Mouse (Mus musculus): ENCODE results near the gene Ankrd27.

The Ankrd27 gene

GRCm38 (mm10) chr7:35646317-35647081 lies 60.5 kb downstream of the Ankrd27 start:
- peak in 1 of 2 experiments; percentile 27 for DNase-seq

DNA sequence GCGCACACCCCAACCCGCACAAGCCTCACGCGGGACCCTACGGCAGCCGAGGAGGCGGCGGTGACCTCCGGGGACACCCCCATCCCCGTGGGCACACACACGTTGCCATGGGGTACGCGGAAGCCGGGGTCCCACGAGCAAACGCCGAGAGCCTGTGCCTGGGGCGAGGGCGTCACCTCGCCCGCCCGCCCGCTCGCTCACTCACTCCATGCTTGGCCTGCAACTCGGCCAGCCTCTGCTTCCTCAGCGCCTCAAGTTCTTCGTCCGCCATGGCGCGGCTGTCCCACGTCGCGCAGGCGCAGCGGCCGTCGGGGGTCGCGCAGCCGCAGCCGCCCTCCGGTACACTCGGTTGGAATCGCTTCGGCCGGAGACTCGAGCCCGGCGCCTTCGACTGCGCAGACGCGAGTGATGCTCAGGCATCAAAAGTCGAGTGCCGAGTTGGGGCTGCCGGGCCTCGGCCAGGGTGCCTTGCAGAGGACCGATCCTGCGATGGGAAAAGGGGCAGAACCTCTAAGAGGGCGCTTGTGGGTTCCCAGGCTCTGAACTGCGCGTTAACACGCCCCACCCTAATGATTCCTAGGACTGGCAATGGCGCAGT lies 61.2 kb downstream of the Ankrd27 start, which contains the start of gene Pdcd5:
Gene Pdcd5, minus strand, starts transcription at position 421 of the 598 bp plus-strand sequence.
- peak; percentile 98 to 99 for DNase-seq

DNA sequence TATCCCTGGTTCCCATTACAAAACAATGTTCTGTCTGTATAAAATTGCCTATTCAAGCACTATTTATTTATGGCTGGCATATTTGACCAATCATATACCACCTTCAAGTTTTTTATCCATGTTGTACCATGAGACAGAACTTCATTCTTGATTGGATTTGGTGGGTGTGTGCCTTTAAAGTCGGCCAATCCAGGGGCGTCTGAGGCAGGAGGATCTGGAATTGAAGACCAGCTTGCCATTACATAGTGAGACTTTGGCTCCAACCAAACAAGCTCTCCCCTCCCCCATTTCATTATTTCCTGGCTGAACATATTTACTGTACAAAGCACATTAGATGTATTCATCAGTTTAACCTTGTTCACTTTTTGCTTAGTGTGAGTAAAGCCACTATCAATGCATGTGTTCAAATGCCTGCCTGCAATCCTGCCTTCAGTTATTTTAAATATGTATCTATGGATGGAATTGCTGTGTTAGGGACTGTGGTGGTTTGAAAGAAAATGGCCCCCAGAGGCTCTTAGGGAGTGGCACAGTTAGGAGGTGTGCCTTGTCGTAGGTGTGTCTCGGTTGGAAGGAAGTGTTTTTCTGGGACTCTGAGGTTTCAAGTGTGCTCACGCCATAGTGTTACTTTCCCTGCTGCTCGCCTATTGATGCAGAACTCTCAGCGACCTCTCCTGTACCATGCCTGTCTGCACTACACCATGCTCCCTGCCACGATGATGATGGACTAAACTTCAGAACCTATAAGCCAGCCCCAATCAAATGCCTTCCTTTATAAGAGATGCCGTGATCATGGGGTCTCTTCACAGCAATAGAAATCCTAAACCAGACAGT lies 62.4 kb downstream of the Ankrd27 start:
- no peak for DNase-seq

DNA sequence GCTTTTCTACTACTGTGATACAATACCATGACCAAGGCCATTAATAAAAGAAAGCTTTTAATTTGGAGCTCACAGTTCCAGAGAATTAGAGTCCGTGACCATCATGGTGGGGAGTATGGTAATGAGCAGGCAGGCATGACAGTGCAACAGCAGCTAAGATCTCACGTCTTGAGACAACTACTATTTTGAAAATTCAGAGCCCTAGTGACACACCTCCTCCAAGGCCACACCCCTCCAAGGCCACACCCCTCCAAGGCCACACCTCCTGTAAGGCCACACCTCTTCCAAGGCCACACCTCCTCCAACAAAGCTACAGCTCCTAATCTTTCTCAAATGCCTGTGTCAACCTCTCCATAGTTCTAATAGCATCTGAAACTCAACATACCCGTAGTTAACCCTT lies 63.0 kb downstream of the Ankrd27 start:
- peak; percentile 74 to 78 for DNase-seq

DNA sequence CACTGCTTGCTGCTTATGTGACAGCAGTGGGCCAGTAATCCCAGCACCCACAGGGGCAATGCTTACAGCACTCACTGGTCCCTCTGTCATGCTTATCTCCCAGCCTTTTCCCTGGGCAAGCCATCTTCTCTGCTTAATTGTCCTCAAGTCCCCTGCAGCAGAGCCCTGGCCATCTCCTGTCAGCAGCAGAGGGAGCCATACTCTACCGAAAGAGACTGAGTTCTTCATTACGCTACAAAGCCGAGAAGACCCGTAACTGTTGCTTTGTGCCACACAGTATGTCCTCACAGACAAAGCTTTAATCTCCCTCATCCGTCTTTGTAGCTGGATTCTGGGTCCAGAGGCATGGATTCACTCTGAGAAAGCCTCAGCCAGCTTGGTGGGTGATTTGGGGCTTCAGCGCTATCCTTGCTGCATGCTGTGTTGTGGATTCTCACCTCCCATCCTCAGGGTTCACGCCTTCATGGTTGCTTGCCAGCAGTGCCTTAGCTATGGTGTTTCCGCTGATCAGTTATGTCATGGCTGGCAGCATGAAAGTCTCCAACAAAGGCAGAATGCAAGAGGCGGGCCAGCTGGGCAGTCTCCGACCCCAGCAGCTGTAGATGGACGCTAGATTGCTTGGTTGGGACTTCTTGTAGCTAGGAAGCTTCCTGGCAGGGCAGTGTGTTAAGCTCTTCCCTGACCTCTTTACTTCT lies 64.8 kb downstream of the Ankrd27 start:
- peak; percentile 27 to 71 for DNase-seq

DNA sequence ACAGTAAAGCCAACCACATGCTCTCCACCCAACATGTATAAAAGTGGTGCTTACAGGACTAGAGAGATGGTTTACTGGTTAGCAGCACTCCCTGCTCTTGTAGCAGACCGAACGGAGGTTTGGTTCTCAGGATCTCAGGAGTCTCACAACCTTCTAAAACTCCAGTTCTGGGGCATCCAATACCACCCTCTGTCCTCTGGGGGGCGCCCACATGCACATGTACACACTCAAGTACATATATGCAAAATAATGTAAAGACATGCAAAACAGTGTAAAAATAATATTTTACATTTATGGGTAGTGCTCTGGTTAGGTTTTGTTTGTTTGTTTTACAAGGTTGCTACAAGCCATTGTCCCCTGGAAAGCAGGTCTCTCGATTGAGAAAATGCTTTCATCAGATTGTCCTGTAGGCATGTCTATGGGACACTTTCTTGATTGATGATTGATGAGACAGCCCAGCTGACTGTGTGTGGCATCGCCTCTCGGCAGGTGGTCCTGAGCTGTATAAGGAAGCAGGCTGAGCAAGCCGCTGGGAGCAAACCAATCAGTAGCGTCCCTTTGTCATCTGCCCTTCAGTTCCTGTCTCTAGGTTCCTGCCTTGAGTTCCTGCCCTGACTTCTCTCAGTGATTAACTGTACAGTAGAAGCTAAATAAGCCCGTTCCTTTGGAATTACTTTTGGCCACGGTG lies 65.7 kb downstream of the Ankrd27 start:
- DNase-seq: no peak

- DNase-seq: no peak
Measured at GRCm38 (mm10) chr7:35657829-35658228, 71.8 kb downstream of the Ankrd27 start.

- peak in 1 of 2 experiments; percentile 40 for DNase-seq
Measured at GRCm38 (mm10) chr7:35659173-35659572, 73.1 kb downstream of the Ankrd27 start.

DNA sequence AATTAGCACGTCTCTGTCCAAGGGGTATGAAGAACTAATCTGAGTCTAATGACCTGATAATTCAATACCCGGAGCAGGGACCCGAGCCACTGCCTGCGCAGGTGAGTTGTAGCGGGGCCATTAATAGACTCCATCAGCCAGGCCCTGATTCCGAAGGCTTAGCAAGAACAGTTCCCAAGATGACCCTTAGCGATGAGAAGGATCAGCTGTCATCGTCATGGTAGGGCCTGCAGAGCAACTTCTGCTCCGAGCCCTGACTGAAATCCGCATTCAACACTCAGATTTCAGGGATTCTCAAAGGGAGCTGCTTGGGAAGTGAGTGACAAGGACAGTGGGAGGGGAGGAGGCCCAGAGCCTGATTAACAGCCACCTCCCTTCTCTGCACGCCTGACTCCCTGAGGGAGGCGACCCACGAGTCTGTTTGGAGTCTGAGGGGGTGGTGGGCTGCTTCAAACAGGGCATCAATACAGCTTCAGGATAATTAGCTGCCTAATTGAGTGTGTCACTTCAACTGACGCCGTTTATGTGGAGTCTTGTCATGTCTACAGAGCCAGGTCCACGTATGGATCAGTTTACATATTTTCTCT lies 77.8 kb downstream of the Ankrd27 start:
- no peak for DNase-seq

DNA sequence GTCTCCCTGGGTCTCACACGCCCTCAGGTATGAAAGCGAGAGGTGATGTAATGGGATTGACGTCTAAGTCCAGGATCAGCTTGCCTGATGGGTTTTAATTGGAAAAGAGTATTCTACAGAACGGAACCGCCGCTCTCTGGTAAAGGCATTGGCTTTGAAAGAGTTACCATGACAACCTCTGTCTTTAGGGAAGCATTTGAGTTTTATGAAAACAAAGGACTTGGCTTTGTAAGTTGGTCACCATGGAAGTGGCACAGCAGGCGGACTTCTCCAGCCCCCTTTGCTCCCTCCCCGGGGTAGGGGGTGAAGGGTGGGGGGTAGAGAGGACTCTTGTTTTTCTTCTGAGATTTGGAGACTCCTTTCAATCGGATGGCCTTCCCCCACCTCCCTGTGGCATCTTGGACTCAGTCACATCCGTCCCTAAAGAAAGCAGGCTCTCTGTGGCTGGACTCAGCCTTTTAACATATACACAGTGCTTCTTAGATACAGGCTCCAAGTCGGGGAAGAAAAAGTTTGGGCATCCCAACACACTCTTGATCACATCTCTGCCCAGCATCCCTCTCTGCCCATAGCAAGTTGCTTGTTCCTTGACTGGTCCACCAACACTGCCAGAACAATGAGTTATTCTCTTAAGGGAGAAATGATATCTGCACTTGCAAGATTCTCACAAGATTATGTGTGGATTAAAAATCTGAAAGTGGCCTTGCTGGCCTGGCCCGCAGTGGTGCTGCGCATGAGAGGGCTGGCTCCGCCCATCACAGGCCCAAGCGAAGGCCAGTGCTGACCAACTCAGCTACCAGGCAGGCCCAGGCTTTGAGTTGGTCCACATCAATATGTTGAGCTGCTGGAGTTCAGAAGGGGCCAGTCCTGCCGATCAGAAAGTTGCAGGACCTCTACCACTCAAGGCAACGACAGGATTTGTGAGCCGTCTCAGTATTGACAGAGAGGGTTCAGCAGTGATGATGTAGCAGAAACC lies 82.3 kb downstream of the Ankrd27 start:
- DNase-seq: no peak

- DNase-seq: no peak
Measured at GRCm38 (mm10) chr7:35678976-35679375, 92.9 kb downstream of the Ankrd27 start.

DNA sequence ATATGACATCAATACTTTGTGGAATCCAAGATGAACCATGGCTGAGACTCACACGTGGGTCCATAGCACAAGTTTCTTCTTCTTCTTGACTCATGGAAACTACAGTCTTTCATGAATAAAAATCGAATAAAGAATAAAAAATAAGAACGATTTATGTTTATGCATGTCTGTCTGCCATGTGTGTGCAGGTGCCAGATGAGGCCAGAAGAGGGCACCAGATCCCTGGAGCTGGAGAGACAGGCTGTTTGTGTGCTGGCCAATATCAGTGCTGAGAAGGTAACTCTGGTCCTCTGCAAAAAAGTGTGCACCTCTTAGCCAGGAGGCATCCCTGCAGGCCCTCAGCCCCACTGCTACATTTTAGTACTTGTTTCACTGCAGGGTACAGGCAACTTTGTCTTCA lies 95.5 kb downstream of the Ankrd27 start:
- DNase-seq: no peak

DNA sequence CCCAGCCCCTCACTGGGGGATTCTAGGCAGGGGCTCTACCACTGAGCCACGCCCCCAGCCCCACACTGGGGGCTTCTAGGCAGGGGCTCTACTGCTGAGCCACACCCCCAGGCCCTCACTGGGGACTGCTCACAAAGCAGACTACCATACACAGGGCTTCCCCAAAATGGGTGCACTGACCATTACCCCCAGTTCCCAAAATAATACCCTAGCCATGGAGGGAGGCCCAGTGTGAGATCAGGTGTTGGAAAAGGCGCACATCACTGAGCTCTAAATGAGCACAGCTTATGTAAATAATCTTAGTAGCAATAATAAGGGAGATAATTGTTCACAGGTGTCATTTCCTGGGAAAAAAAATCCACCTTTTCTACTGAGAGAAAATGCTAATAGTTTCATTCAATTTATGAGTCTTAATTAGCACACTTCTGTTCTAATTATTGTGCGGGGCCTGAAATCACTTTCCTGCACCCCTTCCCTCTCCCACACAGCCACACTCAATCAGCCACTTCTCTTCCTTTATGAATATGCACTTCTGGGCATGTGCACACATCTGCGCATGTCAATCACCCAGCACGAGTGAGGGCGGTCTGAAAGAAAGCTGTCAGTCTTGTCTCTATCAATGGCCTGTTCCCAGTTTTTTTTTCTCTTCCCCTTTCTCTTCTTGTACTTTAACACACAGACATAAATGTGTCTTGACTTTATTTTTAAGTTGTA lies 97.5 kb downstream of the Ankrd27 start:
- DNase-seq: no peak

DNA sequence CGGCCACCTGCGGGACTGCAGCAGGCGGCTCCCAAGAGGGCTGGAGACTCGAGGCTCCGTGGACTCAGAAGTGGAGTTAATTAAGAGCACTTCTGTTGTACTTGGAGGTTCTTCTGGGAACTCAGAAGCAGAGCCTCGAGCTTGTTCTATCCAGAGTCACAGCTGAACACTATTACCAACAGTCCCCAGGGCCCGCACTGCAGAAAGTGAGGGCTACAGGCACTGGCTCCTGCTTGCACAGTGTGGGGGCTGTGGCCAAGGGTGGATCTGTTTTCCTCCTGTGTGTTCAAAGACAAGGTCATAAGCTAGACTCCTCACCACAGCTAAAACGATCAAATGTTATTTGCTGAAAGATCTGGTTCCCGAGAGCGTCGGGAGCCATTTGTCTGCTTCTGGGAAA lies 100.2 kb downstream of the Ankrd27 start:
- DNase-seq: no peak

DNA sequence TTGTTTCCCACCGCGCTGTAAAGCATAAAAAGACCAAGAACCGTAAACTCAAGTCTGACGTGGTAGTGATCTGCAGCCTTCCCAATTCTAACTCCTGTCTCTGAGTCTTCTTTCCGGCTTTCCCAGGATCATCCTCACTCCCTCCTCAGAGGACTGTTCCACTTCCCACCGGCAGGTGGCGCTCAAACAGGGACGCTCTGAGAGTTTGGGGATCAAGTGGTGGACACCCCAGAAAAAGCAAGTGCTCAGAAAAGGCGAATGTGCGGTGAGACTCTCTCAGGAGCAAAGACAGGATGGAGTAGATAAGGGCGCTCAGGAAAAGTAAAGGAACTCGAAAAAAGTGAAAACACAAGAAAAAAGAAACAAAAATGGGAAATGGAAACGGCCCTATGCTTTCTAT lies 100.7 kb downstream of the Ankrd27 start:
- peak; percentile 39 to 66 for DNase-seq

DNA sequence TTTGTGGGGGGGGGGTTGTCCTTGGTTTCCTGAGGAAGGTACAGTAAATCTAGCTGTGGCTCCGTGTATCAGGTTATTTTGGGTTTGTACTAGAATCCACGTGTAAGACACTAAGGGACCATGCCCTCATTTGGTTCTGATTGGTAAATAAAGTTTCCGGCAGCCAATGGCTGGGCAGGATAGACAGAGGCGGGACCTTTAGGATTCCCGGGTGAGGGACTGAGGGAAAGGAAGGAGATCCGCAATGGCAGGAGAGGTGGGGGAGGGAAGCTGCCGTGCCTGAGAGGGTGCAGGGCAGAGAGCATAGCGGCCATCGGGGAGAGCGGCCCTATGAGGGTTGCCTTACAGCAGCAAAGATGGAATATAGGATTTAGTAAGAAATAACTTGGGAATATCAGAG lies 101.2 kb downstream of the Ankrd27 start:
- peak in 1 of 2 experiments; percentile 40 for DNase-seq

DNA sequence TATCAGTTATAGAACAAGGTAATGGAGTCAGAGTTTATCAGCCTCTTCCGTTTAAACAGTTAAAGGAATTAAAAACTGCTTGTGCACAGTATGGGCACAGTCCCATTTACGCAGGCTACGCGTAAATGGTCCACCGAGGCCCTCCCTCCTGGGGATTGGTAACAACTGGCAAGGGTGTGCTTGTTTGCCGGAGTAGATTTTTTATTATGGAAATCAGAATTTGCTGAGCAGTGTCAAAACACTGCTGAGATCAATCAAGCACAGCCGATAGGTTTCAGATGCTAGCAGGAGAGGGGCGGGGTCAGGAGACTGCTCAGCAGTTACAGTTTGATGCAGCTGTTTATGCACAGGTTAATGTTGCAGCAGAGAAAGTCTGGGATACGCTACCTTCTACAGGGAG lies 102.2 kb downstream of the Ankrd27 start:
- DNase-seq: no peak
